Mouse (Mus musculus) bone marrow macrophage, adult 2 months (primary cell): ENCODE data around the gene Yaf2.
"Not testable (repeated sequence)": the region's sequence is repeated elsewhere in the genome, so short reads cannot be mapped to it uniquely, and the experiment has no call there.

Experiments used
- CTCF ChIP-seq: IDR thresholded peaks from 2 replicates; pipeline ENCODE4 v1.5.1; 2012; ENCODE audit warnings: low read depth, mild to moderate bottlenecking, low read length, moderate library complexity
- POLR2A ChIP-seq: IDR thresholded peaks from 2 replicates; pipeline ENCODE4 v1.6.1; 2012; ENCODE audit warnings: mild to moderate bottlenecking, low read depth, low read length, borderline replicate concordance

DNA sequence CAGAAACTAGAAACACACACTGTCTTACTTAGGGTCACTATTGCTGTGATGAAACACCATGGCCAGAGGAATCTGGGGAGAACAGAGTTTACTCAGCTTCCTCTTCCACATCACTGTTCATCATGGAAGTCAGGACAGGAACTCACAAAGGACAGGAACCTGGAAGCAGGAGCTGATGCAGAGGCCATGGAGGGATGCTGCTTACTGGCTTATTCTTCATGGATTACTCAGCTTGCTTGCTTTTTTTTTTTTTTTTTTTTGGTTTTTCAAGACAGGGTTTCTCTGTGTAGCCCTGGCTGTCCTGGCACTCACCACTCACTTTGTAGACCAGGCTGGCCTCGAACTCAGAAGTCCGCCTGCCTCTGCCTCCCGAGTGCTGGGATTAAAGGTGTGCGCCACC, 26.4 kb downstream of the Yaf2 start:
- not testable (repeated sequence) for TF ChIP-seq CTCF, POLR2A
